Mouse (Mus musculus) ES-CJ7 (cell line): ENCODE results near the gene Clec18a.
"Not testable (repeated sequence)": the region's sequence is repeated elsewhere in the genome, so short reads cannot be mapped to it uniquely, and the experiment has no call there.

ENCODE experiments used
- DNase-seq: peaks from one replicate; pipeline ENCODE4 v3.0.0; 2011; ENCODE audit warnings: low read depth, low spot score

The Clec18a gene

DNA sequence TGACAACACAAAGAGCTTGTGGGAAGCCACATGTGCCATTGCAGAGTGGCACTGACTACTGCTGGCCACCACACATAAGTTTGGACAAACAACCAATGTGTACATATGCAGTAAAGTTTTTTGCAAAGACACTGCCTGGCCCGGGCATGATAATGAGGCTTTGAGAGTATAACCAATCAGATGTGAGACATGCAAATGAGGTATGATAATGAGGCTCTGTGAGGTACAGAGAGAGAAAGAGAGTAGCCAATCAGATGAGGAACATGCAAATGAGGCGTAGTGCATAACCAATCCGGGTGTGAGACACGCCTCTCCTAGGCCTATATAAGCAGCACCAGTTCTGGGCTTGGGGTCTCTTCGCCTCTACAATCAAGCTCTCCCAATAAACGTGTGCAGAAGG, at the start of gene Clec18a:
Clec18a (minus strand) TSS at position 101 of the 400 bp plus-strand sequence.
- not testable (repeated sequence) for DNase-seq

DNA sequence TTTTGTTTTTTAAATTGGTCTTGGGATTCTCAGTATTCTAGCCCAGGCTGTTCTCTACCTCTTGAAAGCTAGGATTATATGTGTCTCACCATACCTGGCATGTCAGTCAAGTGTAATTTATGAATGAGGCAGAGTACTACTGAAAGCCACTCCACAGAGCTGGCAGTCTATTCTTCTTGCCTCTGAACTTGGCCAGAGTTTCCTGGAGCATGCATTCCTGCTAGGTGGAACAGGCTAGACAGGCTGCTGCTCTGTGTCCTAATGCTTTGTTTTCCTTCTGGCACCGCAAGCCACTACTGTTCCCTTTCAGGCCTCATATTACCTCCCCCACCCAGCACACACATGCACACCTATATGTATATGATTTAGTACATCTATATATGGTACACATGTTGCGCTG, 38.5 kb upstream of the Clec18a start:
- no peak for DNase-seq

DNA sequence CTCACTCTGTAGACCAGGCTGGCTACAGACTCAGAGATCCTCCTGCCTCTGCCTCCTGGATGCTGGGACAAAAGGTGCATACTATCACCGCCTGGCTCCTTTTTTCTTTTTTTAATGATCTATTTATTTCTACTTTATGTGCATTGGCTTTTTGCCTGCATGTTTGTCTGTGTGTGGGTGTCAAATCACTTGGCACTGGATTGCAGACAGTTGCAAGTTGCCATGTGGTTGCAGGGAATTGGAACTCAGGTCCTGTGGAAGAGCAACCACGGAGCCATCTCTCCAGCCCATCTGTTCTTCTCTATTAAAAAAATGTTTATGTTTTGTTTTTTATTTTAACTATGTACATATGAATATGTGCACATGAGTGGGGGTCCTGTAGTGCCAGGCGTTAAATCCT, 27.3 kb upstream of the Clec18a start:
- no peak for DNase-seq

DNA sequence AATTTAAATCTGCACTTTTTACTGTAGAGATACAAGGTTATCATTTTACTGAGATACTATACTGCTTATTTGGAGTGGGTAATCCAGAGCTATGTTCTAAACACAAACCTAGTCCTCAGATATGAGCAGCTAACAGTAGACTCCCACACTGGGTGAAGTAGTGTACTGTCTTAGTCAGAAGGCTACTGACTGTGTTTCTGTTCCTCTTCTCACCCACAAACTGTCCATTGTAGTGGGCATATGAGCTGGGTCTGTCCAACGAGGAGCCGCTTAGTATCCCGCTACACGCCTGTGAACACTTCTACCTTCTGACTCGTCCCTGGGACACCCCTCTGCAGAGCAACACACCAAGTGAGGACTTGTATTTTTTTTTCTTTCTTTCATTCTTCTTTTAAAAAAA, 22.7 kb upstream of the Clec18a start:
- no peak for DNase-seq

DNA sequence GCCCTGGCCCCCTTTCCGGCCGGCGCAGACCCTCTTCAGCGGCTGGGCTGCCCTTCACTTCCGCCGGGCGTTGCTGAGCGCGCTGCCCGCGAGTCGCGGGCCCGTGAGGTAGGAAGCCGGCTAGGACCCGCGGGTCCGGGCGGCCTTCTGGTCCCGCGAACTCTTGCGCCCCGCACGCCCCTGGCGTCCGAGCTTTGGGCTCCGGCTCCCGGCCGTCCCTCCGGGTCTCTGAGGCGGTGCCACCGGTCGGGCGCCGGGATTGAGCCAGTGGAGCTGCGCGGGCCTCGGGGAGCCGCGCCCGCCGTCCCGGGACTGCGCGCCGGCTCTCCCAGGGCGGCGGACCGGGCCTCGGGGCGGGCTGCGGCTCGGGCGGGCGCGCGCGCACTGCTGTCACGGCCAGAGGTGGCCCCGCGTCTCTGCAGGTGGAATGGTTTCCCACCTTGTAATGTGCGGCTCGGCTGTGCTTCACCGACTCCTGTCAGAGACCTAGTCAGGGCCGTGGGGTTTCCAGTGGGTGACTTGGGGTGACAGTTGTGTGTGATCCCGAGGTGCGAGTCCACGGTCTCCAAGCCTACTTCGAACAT, 2.6 kb upstream of the Clec18a start:
- not testable (repeated sequence) for DNase-seq

DNA sequence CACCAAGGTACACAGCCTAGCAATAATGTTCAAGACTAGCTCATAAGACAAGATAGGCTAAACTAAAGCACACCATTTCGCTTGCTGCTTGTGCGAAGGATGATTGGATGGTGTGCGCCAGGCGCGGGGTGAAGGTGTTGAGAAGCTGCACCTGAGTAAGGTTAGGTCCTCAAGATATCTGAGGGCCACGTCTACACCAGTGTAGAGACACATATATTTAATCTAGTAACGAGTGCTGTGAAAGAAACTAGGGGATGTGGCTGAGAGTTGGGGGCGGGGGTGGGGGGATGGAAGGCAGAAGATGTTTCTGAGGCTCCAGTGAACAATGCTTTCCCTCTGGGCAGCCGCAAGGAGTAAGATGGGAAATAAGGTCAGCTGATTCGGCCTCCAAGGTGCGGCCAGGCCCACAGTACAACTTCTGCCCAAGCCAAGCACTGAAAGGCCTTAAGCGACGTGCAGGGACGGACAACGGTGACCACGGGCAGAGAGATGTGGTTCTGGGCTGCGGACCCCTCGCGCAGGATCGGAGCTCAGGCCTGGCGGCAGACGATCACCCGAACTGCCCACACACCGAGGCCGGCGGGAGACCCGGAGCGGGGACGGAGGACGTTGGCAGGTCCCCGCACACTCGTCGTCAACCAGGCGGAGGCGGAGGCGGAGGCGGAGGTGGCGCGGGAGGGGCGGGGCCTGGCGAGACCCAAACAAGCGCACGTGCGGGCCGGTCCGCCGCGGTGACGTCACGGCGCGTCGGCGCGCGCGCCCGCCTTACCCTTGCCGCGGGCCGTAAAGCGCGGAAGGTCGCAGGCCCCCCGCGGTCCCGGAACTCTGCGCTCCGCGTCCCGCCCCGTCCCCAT, 1.9 kb upstream of the Clec18a start, which contains the start of gene Pdpr:
Pdpr (plus strand) TSS at position 766 of the 854 bp plus-strand sequence.
- DNase-seq: peak; percentile 89

DNA sequence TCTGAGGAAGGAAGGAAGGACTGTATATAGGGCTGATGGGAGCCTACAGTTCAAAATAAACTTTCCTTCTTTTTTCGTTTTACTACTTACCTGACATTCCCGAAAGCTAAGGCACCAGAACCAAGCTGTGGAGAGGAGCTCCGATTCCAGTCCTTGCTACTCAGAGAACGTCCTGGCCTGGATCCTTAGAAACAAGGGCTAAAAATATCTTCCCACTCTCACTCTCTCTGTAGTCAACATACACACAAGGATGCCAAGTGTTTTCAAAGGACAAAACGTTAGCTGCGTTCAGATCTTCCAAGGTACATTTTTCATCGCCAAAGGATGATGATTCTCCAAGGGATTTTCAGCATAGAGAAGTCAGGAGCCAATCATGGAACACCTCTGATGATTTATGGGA, 520 bp downstream of the Clec18a start:
- DNase-seq: no peak

DNA sequence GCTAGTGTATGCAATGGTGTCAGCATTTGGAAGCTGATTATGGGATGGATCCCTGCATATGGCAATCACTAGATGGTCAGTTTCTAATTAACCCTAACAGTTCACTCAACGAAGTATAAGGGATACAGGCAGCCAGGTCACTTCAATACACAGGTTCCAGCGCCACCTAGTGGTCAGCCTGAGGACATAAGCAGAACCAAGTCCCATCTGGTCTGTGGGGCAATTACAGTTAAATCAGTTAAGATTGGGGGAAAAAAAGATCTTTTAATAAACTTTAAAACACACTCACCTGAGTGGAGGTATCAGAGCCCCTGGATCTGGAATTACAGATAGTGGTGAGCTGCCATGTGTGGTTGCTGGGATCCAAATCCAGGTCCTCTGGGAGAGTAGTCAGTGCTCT, 2.1 kb downstream of the Clec18a start:
- peak; percentile 84 for DNase-seq

DNA sequence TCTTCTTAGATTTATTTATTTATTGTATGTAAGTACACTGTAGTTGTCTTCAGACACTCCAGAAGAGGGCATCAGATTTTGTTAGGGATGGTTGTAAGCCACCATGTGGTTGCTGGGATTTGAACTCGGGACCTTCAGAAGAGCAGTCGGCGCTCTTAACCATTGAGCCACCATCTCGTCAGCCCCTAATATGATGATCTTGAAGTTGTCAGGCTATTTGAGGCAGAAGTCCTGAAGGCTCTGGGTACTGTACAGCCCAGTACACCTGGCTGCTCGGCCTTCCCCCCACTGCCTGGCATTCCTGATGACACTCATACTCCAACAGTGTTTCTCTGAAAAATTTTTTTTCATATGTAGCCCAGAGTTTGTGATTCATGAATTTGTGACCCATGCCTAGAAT, 8.3 kb downstream of the Clec18a start:
- DNase-seq: not testable (repeated sequence)

DNA sequence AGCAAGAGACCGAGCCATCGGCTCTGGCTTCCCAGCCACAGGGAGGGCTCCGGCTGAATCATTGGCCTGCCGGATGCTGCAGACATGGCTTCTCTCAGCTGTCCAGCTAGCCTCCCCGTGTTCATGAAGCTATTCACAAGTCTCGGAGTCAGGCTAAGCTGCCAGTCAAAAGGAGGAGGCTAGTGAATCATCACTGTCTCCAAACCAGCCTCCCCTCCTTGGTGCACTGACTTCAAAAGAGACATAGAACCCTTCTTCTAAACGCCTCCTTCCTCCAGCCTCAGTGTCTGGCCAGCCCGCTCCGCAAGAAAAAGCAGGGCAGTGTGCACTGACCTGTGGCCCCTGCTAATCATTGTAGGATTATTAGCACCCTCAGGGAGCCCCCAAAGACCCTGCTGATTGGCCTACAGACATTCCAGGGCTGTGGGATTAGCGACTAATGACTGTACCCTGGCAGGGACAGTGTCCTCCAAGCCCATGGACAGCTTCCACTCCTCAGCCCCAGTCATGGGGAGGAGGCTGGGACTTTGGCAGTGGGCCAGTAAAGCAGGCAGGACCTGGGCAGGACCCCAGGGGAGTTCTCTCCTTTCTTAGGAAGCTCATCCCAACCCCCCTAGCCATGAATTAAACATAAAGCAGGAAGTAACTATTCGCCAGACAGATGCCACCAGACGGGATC, 10.5 kb downstream of the Clec18a start:
- no peak for DNase-seq

DNA sequence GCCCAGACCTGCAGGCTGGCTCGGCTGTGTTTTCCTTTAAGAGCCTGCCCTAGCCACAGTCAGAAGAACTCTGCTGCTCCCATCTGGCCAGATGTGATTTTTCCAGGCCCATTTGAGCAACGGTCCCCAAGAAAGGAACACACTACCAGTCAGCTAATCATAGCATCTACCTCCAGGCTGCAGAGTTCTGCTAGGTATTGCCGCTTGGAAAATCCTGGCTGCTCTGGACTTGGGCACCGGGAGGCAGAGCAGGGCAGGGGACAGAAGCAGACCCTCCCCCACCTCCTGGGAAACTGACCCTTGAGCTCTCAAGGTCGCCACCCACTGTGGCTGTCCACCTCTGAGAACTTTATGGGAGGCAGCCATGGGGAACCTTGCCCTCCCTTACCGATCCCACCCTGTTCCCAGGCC, 12.4 kb downstream of the Clec18a start:
- DNase-seq: peak; percentile 66

DNA sequence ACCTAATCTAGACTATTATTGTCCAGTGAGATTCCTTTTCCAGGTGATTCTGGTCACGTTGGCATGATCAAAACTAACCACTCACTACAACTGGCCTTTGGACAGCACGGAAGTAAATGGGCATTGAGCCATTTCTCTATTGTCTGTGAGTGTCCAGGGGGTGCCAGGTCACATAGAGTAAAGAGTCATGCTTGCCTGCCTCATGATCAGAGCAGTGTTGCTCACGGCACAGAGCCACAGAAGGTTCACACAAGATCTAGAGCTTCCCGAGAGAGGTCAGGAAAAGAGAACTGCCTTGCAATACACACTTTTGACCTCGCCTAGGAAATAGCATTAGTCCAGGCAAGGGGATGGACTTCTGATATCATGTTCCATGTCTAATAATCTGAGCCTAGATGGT, 12.8 kb downstream of the Clec18a start:
- DNase-seq: no peak

DNA sequence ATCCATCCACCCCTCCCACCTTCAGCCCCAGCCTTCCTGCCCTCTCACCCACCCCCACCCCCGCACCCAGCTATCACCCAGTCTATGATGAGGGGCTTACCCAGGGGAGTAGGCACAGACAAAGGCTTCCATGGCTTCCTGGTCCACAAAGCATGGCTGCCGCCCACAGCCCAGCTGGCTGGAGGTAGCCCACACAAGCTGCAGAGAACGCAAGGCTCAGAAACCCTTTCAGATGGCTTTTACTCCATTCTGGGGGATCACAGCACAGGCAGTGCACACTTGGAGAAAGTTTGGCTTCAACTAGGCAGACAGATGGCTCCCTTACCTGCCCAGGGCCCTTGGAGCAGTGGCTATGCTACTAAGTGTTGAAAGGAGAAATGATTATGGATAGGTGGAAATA, 16.3 kb downstream of the Clec18a start:
- DNase-seq: no peak

DNA sequence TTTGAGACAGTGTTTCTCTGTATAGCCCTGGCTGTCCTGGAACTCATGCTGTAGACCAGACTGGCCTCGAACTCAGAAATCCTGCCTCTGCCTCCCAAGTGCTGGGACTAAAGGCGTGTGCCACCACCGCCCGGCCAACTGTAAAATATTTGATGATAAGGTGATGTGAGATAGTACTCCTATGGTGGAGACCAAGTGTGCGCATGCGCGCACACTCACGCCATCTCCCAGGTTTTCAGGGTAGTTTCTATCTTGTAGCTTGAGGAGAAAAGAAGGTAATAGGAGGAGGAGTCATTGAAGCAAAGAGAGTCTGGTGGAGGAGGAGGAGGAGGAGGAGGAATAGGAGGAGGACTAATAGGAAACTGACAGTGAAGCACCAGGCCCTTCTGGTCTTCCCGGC, 23.6 kb downstream of the Clec18a start:
- not testable (repeated sequence) for DNase-seq

DNA sequence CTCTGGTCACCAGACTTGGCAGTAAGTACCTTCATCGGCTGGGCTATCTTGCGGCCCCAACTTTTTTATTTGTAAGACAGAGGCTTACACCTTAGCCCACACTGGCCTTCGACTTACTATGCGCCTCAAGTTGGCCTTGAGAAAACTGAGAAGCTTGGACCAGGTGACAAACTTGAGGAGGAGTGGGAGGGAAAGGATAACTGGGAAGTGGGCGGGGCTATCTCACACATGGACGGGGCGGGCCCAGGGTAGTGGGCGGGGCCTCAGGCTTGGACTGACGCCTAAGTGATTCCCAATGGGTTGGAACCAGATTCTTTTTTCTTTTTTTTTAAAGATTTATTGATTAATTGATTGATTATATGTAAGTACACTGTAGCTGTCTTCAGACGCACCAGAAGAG, 24.8 kb downstream of the Clec18a start:
- DNase-seq: peak; percentile 81

DNA sequence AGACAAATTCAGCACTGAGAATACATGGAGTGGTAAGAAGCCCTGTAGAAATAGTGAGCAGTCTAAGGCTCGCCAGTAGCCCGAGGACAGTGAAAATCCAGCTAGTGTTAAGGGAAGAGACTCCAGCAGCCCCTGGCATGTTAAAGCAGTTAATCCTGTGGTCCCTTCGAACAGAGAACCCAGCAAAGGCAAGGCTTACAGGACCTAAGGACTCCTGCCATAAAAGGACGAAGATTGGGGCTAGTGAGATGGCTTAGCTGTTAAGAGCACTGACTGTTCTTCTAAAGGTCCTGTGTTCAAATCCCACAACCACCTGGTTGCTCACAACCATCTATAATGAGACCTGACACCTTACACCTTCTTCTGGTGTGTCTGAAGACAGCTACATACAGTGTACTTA, 25.9 kb downstream of the Clec18a start:
- DNase-seq: no peak

DNA sequence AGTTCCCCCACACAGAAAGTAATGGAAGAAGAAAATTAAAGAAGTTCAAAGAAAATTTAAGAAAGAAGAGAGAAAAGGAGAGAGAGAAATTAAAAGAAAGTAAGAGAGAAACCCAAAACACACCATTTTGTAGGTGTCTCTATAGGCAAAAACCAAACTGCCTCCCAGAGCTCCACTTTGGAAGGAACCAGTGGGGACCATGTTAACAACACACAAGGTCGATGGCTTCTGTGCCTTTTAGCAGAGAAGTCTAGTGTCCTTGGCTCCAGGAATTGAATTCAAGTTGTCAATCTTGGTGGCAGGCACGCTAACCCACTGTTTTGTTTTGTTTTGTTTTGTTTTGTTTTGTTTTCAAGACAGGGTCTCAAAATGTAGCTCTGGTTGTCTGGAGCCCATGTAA, 29.3 kb downstream of the Clec18a start:
- no peak for DNase-seq

DNA sequence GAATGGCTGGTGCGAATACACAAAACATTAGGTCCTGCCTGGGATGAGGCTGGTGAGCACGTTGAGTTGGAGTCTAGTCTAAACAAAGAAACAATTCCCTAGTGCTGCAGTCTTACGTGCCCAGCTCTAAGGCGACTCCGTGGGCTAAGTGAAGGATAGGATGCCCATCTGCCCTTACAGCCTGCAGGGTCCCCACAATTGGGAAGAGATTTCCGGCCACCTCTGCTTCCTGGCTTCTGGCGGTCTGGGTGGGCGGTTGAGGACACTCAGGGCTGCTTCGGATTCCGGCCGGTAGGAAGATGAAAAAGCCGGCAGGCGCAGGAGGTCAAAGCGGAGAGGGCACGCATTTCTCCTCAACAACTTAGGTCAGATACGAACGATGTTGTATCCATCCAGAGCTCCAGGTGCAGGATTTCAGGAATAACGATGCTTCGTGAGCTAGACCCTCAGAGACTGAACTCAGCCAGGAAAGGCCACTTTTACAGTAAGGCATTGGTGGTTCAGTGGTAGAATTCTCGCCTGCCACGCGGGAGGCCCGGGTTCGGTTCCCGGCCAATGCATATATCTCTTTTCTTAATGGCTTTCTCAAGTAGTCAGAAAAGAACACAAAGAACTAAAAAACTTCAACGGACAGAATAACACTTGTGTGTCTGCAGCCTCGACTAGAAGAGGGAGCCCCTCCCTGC, 30.0 kb downstream of the Clec18a start:
- DNase-seq: peak; percentile 97

DNA sequence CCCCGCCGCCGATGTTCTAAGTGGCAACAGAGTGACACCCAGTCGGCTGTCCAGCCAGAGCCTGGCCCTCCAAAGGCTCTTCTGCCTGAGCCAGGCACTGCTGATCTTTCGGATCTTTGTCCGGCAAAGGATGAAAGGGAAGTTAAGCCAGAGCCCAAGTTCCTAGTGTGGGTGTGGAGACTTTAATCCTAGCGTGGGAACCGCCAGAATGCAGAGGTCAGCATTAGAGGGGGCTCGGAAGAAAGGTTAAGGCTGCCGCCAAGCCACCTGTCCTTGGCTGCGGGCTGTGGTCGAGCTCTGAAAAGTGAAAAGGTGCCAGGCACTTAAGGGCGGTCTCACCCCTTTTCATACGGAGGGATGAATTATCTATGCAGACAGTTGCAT, 30.5 kb downstream of the Clec18a start:
- peak; percentile 54 for DNase-seq

DNA sequence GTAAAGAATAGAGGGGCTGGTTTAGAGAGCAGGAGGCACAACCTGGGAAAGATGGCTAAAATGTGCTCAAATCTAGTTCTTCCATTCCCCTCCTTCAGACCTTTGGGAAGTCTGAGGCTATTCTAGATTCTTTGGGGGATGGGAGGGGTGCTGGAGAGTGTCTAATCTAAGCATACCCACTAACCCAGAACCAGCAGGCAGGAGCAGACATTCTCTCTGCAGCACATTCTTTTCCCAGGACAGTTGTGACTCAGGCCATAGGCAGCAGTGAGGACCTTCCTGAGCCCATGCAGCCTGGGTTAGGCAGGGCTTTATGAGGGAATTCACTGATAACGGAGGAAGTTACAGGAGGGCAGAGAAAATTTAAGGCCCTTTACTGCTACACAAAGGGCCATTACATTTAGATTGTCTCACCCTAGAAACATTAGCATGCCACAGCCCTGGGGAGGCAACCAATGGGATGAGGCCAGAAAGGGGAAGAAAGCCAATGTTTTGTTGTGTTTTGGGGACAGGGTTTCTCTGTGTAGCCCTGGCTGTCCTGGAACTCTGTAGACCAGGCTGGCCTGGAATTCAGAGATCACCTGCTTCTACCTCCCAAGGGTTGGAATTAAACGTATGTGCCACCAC, 33.2 kb downstream of the Clec18a start:
- DNase-seq: no peak

DNA sequence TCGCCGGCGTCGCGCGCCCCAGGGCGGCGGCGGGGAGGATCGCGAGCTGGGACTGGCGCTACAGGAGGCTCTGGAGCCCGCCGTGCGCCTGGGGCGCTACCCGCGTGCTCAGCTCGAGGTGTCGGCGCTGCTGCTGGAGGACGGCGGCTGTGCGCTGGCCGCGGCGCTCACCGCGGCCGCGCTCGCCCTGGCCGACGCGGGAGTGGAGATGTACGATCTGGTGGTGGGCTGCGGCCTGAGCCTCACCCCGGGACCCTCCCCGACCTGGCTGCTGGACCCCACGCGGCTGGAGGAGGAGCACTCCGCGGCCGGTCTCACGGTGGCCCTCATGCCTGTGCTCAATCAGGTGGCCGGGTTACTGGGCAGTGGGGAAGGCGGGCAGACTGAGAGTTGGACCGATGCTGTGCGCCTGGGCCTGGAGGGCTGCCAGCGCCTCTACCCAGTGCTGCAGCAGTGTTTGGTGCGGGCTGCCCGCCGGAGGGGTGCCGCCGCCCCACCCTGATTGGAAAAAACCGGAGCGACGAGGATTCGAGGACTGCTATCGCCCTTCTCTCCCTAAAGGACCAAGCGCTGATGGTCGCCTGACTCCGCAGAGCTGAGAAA, 35.4 kb downstream of the Clec18a start:
- DNase-seq: no peak
